Mouse (Mus musculus): ENCODE data around the gene Cd38.

Cd38 gene

GRCm38 (mm10) chr5:43868253-43868652 is at the start of gene Cd38:
Gene Cd38 (plus strand): TSS chr5:43868553.
- no peak for DNase-seq

- DNase-seq: no peak
Observed at GRCm38 (mm10) chr5:43818695-43819094, 49.7 kb upstream of the Cd38 start, which contains the start of gene Bst1. Gene Bst1 (plus strand): TSS chr5:43818885.

GRCm38 (mm10) chr5:43820785-43821184 is 47.6 kb upstream of the Cd38 start:
- DNase-seq: no peak

GRCm38 (mm10) chr5:43821538-43821937 is 46.8 kb upstream of the Cd38 start, which contains the start of gene Fbxl5:
Gene Fbxl5 (minus strand): TSS chr5:43821638.
- no peak for DNase-seq

- DNase-seq: no peak
Observed at GRCm38 (mm10) chr5:43822199-43822598, 46.2 kb upstream of the Cd38 start.

GRCm38 (mm10) chr5:43822824-43823223 is 45.5 kb upstream of the Cd38 start:
- DNase-seq: no peak

GRCm38 (mm10) chr5:43824580-43824979 is 43.8 kb upstream of the Cd38 start:
- no peak for DNase-seq

- DNase-seq: no peak
Observed at GRCm38 (mm10) chr5:43826883-43827282, 41.5 kb upstream of the Cd38 start.

- no peak for DNase-seq
Observed at GRCm38 (mm10) chr5:43827366-43827765, 41.0 kb upstream of the Cd38 start.

GRCm38 (mm10) chr5:43836590-43836989 is 31.8 kb upstream of the Cd38 start:
- DNase-seq: peak; percentile 51 to 55

- DNase-seq: peak; percentile 58 to 73
Observed at GRCm38 (mm10) chr5:43837372-43837771, 31.0 kb upstream of the Cd38 start.

- peak; percentile 68 to 72 for DNase-seq
Observed at GRCm38 (mm10) chr5:43841144-43842010, 27.0 kb upstream of the Cd38 start.

GRCm38 (mm10) chr5:43842011-43842285 is 26.4 kb upstream of the Cd38 start:
- no peak for DNase-seq

GRCm38 (mm10) chr5:43842576-43843155 is 25.7 kb upstream of the Cd38 start:
- no peak for DNase-seq

GRCm38 (mm10) chr5:43845083-43845482 is 23.3 kb upstream of the Cd38 start:
- peak in 1 of 2 experiments; percentile 3 for DNase-seq

- no peak for DNase-seq
Observed at GRCm38 (mm10) chr5:43845646-43846045, 22.7 kb upstream of the Cd38 start.

- DNase-seq: no peak
Observed at GRCm38 (mm10) chr5:43846227-43846626, 22.1 kb upstream of the Cd38 start.

GRCm38 (mm10) chr5:43847555-43847954 is 20.8 kb upstream of the Cd38 start:
- no peak for DNase-seq

- no peak for DNase-seq
Observed at GRCm38 (mm10) chr5:43848275-43848674, 20.1 kb upstream of the Cd38 start.

GRCm38 (mm10) chr5:43853096-43853867 is 15.1 kb upstream of the Cd38 start:
- no peak for DNase-seq

GRCm38 (mm10) chr5:43853868-43854488 is 14.4 kb upstream of the Cd38 start:
- no peak for DNase-seq

- no peak for DNase-seq
Observed at GRCm38 (mm10) chr5:43855769-43856168, 12.6 kb upstream of the Cd38 start.

GRCm38 (mm10) chr5:43859663-43860062 is 8.7 kb upstream of the Cd38 start:
- DNase-seq: no peak
